Mouse (Mus musculus): ENCODE results near the gene B3gnt3. TPM values are rescaled to one million over a fixed set of nuclear protein-coding genes. Genes with fewer than 3 reads are reported as not detected.

The B3gnt3 gene
- polyA plus RNA-seq (2014; fragmentation: Illumina TruSeq; extraction: RNeasy Lipid Tissue Mini Kit (QIAGEN cat#74804); ENCODE audit: insufficient read depth, low read depth, low replicate concordance) = 7.3 TPM

DNA sequence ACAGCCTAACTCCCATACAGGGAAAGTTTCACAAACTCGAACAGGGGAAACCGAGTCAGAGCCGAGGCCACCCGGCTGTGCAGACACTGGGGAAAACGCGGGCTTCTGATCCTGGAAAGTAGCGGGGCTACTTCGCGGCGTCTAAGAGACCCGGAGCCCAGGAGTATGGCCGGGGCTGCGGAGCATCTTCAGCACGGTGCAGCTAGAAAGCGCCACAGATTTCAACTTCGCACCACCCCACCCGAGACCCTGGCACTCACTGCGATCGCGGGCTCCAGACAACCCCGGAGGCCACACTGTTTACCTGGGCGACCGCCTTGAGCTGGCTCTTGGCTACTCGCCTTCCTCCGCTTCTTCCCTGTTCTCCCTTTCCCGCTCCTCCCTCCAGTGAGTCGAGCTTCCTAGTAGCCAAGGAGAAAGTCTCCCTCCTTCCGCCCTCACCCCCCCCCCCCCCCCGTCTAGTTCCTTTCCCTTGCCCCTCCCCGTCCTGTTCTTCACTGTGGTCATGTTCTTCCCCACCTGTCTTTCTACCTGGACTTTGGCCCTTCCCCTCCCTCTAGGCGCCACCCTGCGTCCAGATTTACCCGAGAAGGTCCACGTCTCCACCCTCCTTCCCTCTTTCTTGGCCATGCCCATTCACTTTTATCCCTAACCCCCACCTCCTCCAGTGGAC is at the start of gene B3gnt3:
B3gnt3 (minus strand) TSS at position 376 of the 673 bp plus-strand sequence.

GRCm38 (mm10) chr8:71725122-71725924 is 23.7 kb upstream of the B3gnt3 start, which contains the start of gene Fcho1:
Fcho1 (minus strand) TSS chr8:71725716.

DNA sequence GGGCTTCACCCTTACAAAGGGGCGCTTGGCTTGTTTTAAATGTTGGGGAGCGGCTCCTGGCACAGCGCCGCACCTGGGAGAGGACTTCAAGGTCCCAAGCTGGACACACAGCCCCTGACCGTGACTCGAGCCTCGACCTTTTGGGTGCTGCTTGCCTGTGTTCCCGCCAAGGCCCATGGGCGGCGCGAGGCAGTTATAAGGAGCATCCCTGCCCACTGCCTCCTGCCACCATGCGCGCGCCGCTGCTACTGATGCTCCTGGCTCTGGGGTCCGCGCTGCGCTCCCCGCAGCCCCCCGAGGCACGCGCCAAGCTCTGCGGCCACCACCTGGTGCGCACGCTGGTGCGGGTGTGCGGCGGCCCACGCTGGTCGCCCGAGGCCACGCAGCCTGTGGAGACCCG is 12.6 kb downstream of the B3gnt3 start, which contains the start of gene Insl3:
Insl3 (plus strand) TSS at position 187 of the 400 bp plus-strand sequence.

GRCm38 (mm10) chr8:71676020-71676741 is 25.4 kb downstream of the B3gnt3 start, which contains the start of gene Jak3:
Jak3 (plus strand) TSS chr8:71676296.

DNA sequence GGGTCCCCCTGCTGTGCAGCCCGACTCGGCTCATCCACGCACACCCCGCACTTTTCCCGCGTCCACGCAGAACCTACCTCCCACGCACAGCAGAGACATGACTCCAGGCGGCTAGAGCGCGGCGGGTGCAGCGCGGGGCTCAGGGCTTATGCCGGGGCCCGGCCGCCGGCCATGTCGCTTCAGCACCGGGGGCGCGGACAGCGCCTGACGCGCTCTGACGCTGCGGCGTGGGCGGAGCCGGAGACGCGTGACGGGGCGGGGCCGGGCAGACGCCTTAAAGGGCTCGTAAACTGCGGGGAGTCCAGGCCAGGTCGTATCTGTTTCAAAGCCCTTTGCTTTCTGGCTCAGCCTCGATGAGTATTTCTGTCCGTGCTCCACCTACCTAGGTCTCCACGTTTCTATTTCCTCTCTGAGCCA is 30.0 kb downstream of the B3gnt3 start, which contains the start of gene Unc13a:
Unc13a (minus strand) TSS at position 209 of the 417 bp plus-strand sequence.

Other genes starting within 250 kb of the B3gnt3 start
- gene Abhd8, start 238.1 kb downstream of the B3gnt3 start, polyA plus RNA-seq (2014; fragmentation: Illumina TruSeq; extraction: RNeasy Lipid Tissue Mini Kit (QIAGEN cat#74804); ENCODE audit: insufficient read depth, low read depth, low replicate concordance) = 16.1 TPM
- 65.5 TPM for gene Mrpl34, start 236.8 kb downstream of the B3gnt3 start, polyA plus RNA-seq (2014; fragmentation: Illumina TruSeq; extraction: RNeasy Lipid Tissue Mini Kit (QIAGEN cat#74804); ENCODE audit: insufficient read depth, low read depth, low replicate concordance)
- 33.9 TPM for gene Dda1, start 232.6 kb downstream of the B3gnt3 start, polyA plus RNA-seq (2014; fragmentation: Illumina TruSeq; extraction: RNeasy Lipid Tissue Mini Kit (QIAGEN cat#74804); ENCODE audit: insufficient read depth, low read depth, low replicate concordance)
- 4.6 TPM for gene Ano8, start 215.8 kb downstream of the B3gnt3 start, polyA plus RNA-seq (2014; fragmentation: Illumina TruSeq; extraction: RNeasy Lipid Tissue Mini Kit (QIAGEN cat#74804); ENCODE audit: insufficient read depth, low read depth, low replicate concordance)
- gene Gtpbp3, start 213.7 kb downstream of the B3gnt3 start, polyA plus RNA-seq (2014; fragmentation: Illumina TruSeq; extraction: RNeasy Lipid Tissue Mini Kit (QIAGEN cat#74804); ENCODE audit: insufficient read depth, low read depth, low replicate concordance) = 10.1 TPM
- gene Plvap, start 190.0 kb downstream of the B3gnt3 start, polyA plus RNA-seq (2014; fragmentation: Illumina TruSeq; extraction: RNeasy Lipid Tissue Mini Kit (QIAGEN cat#74804); ENCODE audit: insufficient read depth, low read depth, low replicate concordance) = 350 TPM
- gene Ccdc194, start 176.1 kb downstream of the B3gnt3 start, polyA plus RNA-seq (2014; fragmentation: Illumina TruSeq; extraction: RNeasy Lipid Tissue Mini Kit (QIAGEN cat#74804); ENCODE audit: insufficient read depth, low read depth, low replicate concordance) = not detected
- gene Bst2, start 164.3 kb downstream of the B3gnt3 start, polyA plus RNA-seq (2014; fragmentation: Illumina TruSeq; extraction: RNeasy Lipid Tissue Mini Kit (QIAGEN cat#74804); ENCODE audit: insufficient read depth, low read depth, low replicate concordance) = 272 TPM
- gene Mvb12a, start 158.9 kb downstream of the B3gnt3 start, polyA plus RNA-seq (2014; fragmentation: Illumina TruSeq; extraction: RNeasy Lipid Tissue Mini Kit (QIAGEN cat#74804); ENCODE audit: insufficient read depth, low read depth, low replicate concordance) = 65.4 TPM
- gene Tmem221, start 142.9 kb downstream of the B3gnt3 start, polyA plus RNA-seq (2014; fragmentation: Illumina TruSeq; extraction: RNeasy Lipid Tissue Mini Kit (QIAGEN cat#74804); ENCODE audit: insufficient read depth, low read depth, low replicate concordance) = 12.2 TPM
- gene Nxnl1, start 135.2 kb downstream of the B3gnt3 start, polyA plus RNA-seq (2014; fragmentation: Illumina TruSeq; extraction: RNeasy Lipid Tissue Mini Kit (QIAGEN cat#74804); ENCODE audit: insufficient read depth, low read depth, low replicate concordance) = not detected
- gene Slc27a1, start 132.9 kb downstream of the B3gnt3 start, polyA plus RNA-seq (2014; fragmentation: Illumina TruSeq; extraction: RNeasy Lipid Tissue Mini Kit (QIAGEN cat#74804); ENCODE audit: insufficient read depth, low read depth, low replicate concordance) = 21.0 TPM
- 79.5 TPM for gene Pgls, start 109.6 kb downstream of the B3gnt3 start, polyA plus RNA-seq (2014; fragmentation: Illumina TruSeq; extraction: RNeasy Lipid Tissue Mini Kit (QIAGEN cat#74804); ENCODE audit: insufficient read depth, low read depth, low replicate concordance)
- gene Fam129c, start 104.1 kb downstream of the B3gnt3 start, polyA plus RNA-seq (2014; fragmentation: Illumina TruSeq; extraction: RNeasy Lipid Tissue Mini Kit (QIAGEN cat#74804); ENCODE audit: insufficient read depth, low read depth, low replicate concordance) = 3.3 TPM
- gene Colgalt1, start 90.8 kb downstream of the B3gnt3 start, polyA plus RNA-seq (2014; fragmentation: Illumina TruSeq; extraction: RNeasy Lipid Tissue Mini Kit (QIAGEN cat#74804); ENCODE audit: insufficient read depth, low read depth, low replicate concordance) = 51.7 TPM
- gene Unc13a, start 30.0 kb downstream of the B3gnt3 start, polyA plus RNA-seq (2014; fragmentation: Illumina TruSeq; extraction: RNeasy Lipid Tissue Mini Kit (QIAGEN cat#74804); ENCODE audit: insufficient read depth, low read depth, low replicate concordance) = 0.04 TPM
- gene Jak3, start 25.5 kb downstream of the B3gnt3 start, polyA plus RNA-seq (2014; fragmentation: Illumina TruSeq; extraction: RNeasy Lipid Tissue Mini Kit (QIAGEN cat#74804); ENCODE audit: insufficient read depth, low read depth, low replicate concordance) = 8.6 TPM
- gene Insl3, start 12.6 kb downstream of the B3gnt3 start, polyA plus RNA-seq (2014; fragmentation: Illumina TruSeq; extraction: RNeasy Lipid Tissue Mini Kit (QIAGEN cat#74804); ENCODE audit: insufficient read depth, low read depth, low replicate concordance) = 5.2 TPM
- 3.7 TPM for gene Fcho1, start 23.9 kb upstream of the B3gnt3 start, polyA plus RNA-seq (2014; fragmentation: Illumina TruSeq; extraction: RNeasy Lipid Tissue Mini Kit (QIAGEN cat#74804); ENCODE audit: insufficient read depth, low read depth, low replicate concordance)
- 2.6 TPM for gene Zfp709, start 180.2 kb upstream of the B3gnt3 start, polyA plus RNA-seq (2014; fragmentation: Illumina TruSeq; extraction: RNeasy Lipid Tissue Mini Kit (QIAGEN cat#74804); ENCODE audit: insufficient read depth, low read depth, low replicate concordance)
- gene Zfp882, start 206.8 kb upstream of the B3gnt3 start, polyA plus RNA-seq (2014; fragmentation: Illumina TruSeq; extraction: RNeasy Lipid Tissue Mini Kit (QIAGEN cat#74804); ENCODE audit: insufficient read depth, low read depth, low replicate concordance) = 1.8 TPM
- 12.6 TPM for gene Zfp617, start 206.8 kb upstream of the B3gnt3 start, polyA plus RNA-seq (2014; fragmentation: Illumina TruSeq; extraction: RNeasy Lipid Tissue Mini Kit (QIAGEN cat#74804); ENCODE audit: insufficient read depth, low read depth, low replicate concordance)
- gene Zfp961, start 249.2 kb upstream of the B3gnt3 start, polyA plus RNA-seq (2014; fragmentation: Illumina TruSeq; extraction: RNeasy Lipid Tissue Mini Kit (QIAGEN cat#74804); ENCODE audit: insufficient read depth, low read depth, low replicate concordance) = 8.9 TPM